Mouse (Mus musculus): Measurements from ENCODE around the gene Top3a. TPM values are rescaled to one million over a fixed set of nuclear protein-coding genes. Genes with fewer than 3 reads are reported as not detected.
"Not testable (repeated sequence)": the region's sequence is repeated elsewhere in the genome, so short reads cannot be mapped to it uniquely, and the experiment has no call there.

Top3a gene
- polyA plus RNA-seq (2015; fragmentation: Nextera tagmentation; extraction: Ambion mirVana), result 2.5 and 3.2 TPM in 2 replicates

DNA sequence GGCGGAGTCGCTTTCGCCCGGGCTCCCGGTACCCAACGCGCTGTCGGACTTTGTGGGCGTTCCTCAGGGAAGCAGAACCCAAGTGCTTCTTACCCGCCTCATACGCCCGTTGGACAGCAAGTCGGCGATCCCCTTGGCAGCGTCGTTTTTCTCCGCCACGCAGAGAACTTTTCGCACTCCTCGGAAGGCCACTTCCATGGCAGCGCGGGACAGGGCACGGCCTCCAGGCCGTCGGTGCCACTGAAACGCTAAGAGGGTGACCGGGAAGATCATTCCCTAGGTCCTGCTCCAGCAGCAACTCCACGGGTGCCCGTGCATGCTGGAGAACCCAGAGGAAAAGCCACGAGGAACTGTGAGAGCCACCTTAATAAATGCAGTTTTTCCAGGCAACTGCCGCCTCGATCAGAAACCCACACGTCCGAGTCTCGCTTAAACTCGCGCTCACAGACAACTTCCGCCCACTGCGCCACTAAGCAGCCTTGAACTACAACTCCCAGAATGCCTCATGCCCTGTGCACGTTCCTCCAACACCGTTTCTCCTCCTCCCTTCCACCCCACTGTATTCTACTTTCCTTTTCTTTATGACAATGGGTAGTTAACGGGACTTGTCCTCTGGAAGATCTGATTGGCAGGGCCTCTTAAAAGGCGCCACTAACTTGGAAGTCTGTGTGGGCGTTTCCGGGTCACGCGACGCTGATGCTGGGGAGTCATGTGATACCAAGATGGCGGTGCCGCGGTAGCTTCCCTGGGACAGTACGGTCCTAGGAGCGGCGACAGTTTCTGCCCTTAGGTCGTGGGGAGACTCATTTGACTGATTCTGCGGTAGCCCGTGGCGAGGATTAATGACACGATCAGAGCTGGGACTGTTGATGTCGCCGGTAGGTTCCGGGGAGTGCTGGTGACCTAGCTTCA lies at the start of gene Top3a, which contains the start of gene Smcr8:
Top3a (minus strand) TSS at position 537 of the 912 bp plus-strand sequence.
Smcr8 (plus strand) TSS at position 696 of the 912 bp plus-strand sequence.
- H3K4me1 ChIP-seq (ENCODE audit: insufficient read depth), result peaks cover 61% of the 10 kb centered on the region
- under 1% methylated on average over 62 of the region's 62 CpGs for WGBS (ENCODE audit: insufficient replicate concordance)
- H3K9me3 ChIP-seq (ENCODE audit: low read length), result no peaks in the 10 kb centered on the region
- DNase-seq (peak; percentile 88), ATAC-seq (peak; percentile 96)
- peak within 1 kb of the TSS; percentile 90 for H3K9ac ChIP-seq (replicated peaks)
- TF ChIP-seq EP300 (IDR thresholded peaks at IDR 0.05; ENCODE audit: low read depth), result peak; percentile 74
- TF ChIP-seq CTCF (IDR thresholded peaks at IDR 0.05; ENCODE audit: low read depth), result no peak
- H3K4me3 ChIP-seq (ENCODE audit: low read depth, low read length), result peak within 1 kb of the TSS; percentile 84
- H3K36me3 ChIP-seq (replicated peaks; ENCODE audit: insufficient read depth, low read length), result no peaks in the 10 kb centered on the region; the same call in 1 of the 2 replicates
- H3K27me3 ChIP-seq (ENCODE audit: insufficient read depth, low read length), result no peaks in the 10 kb centered on the region
- H3K4me2 ChIP-seq (ENCODE audit: low read depth, low read length), result peak within 1 kb of the TSS; percentile 82
- peak within 1 kb of the TSS; percentile 89 for H3K27ac ChIP-seq (ENCODE audit: low read depth)

DNA sequence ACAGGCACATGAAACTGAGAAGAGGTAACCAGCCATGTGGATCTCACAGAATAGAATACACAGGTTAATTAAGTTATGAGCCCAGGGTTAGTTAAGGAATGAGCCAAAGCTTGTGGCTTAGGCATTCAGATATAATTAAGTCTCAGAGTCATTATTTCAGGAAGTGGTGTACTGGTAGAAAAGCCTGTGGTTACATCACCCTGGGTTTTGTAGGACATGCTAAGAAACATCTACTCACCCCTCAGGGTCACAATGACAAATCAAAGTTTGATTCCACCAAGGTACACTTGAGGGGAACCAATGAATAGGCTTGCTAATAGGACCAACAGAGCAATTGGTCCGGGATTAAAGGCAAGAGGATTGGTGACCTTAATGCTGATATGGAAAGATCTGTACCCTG lies 49.5 kb upstream of the Top3a start:
- Histone ChIP-seq H3K27ac (ENCODE audit: low read depth) (no peak overlapping the region), H3K4me3 (ENCODE audit: low read depth, low read length) (no peak overlapping the region), H3K9me3 (ENCODE audit: low read length) (no peaks in the 10 kb centered on the region), H3K9ac (replicated peaks) (no peak overlapping the region), H3K36me3 (replicated peaks; ENCODE audit: insufficient read depth, low read length) (no peaks in the 10 kb centered on the region), H3K27me3 (ENCODE audit: insufficient read depth, low read length) (no peaks in the 10 kb centered on the region), H3K4me2 (ENCODE audit: low read depth, low read length) (no peak overlapping the region), H3K4me1 (ENCODE audit: insufficient read depth) (peaks cover 11% of the 10 kb centered on the region)
- 65% methylated on average over 1 of the region's 1 CpGs for WGBS (ENCODE audit: insufficient replicate concordance)
- ATAC-seq, result no peak
- DNase-seq, result no peak
- TF ChIP-seq CTCF (IDR thresholded peaks at IDR 0.05; ENCODE audit: low read depth), result no peak
- TF ChIP-seq EP300 (IDR thresholded peaks at IDR 0.05; ENCODE audit: low read depth), result no peak

DNA sequence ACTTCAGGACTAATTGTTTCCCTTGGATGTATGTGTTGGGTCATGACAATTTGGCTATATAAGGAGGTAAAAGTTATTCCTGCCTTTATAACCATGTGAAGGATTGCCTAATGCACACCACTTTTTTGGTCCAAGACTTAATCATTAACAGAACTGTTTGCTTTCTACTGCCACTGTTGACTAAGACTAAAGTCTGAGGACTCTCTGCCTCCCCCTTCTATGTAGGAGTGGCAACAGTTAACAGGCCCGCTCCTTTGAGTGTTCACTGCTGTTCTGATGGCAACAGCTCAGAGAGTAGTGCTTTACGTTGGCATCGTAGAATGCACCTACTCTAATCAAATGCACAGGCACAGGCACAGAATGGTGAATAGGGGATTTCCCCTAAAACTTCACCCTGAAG lies 48.0 kb upstream of the Top3a start:
- peak; percentile 52; the same call in 1 of the 2 replicates for TF ChIP-seq EP300 (IDR thresholded peaks at IDR 0.05; ENCODE audit: low read depth)
- no peak for TF ChIP-seq CTCF (IDR thresholded peaks at IDR 0.05; ENCODE audit: low read depth)

DNA sequence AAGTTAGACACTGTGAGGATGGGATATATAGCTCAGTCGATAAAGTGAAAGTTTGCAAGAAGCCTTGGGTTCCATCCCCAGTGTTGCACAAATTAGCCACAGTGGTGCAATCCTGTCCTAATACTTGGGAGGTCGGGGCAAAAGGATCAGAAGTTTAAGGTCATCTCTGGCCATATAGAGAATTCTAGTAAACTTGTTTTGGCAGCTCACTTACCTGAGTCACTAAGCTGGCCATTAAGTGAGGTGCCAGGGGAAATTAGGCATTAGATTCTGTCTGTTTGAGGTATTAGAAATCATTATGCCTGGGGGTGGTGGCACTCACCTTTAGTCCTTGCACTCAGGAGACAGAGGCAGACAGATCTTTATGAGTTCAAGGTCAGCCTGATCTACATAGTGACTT lies 46.6 kb upstream of the Top3a start:
- Histone ChIP-seq H3K27ac (ENCODE audit: low read depth) (peak overlapping the region; percentile 36), H3K4me2 (ENCODE audit: low read depth, low read length) (no peak overlapping the region)
- 35% methylated on average over 2 of the region's 2 CpGs for WGBS (ENCODE audit: insufficient replicate concordance)

More for the DNA sequence above, 48.0 kb upstream of the Top3a start:
- Histone ChIP-seq H3K27ac (ENCODE audit: low read depth) (peak overlapping the region; percentile 41), H3K36me3 (replicated peaks; ENCODE audit: insufficient read depth, low read length) (no peaks in the 10 kb centered on the region), H3K4me2 (ENCODE audit: low read depth, low read length) (peak overlapping the region; percentile 40), H3K27me3 (ENCODE audit: insufficient read depth, low read length) (no peaks in the 10 kb centered on the region), H3K9me3 (ENCODE audit: low read length) (no peaks in the 10 kb centered on the region), H3K4me3 (ENCODE audit: low read depth, low read length) (no peak overlapping the region), H3K4me1 (ENCODE audit: insufficient read depth) (peaks cover 4% of the 10 kb centered on the region), H3K9ac (replicated peaks) (no peak overlapping the region)
- no peak for DNase-seq
- ATAC-seq, result peak; percentile 89
- 55% methylated on average over 3 of the region's 3 CpGs for WGBS (ENCODE audit: insufficient replicate concordance)

DNA sequence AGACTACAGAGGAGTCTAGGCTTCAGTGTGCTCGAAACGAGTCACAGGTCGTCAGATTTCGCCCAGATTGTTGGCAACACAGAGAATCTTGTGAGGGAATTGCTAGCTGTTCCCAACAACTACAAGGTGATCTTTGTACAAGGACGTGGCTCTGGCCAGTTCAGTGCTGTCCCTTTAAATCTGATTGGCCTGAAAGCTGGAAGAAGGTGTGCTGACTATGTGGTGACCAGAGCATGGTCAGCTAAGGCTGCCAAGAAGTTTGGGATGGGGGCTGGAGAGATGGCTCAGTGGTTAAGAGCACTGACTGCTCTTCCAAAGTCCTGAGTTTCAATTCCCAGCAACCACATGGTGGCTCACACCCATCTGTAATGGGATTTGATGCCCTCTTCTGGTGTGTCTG lies 39.2 kb upstream of the Top3a start:
- H3K4me1 ChIP-seq (ENCODE audit: insufficient read depth), result peaks cover 3% of the 10 kb centered on the region; the same call in 1 of the 2 replicates
- H3K4me2 ChIP-seq (ENCODE audit: low read depth, low read length), result no peak overlapping the region
- H3K4me3 ChIP-seq (ENCODE audit: low read depth, low read length), result no peak overlapping the region
- no peak overlapping the region for H3K9ac ChIP-seq (replicated peaks)
- DNase-seq (no peak), ATAC-seq (no peak)
- H3K27me3 ChIP-seq (ENCODE audit: insufficient read depth, low read length), result no peaks in the 10 kb centered on the region
- no peaks in the 10 kb centered on the region for H3K9me3 ChIP-seq (ENCODE audit: low read length)
- WGBS (ENCODE audit: insufficient replicate concordance), result 63% methylated on average over 5 of the region's 5 CpGs
- TF ChIP-seq CTCF (IDR thresholded peaks at IDR 0.05; ENCODE audit: low read depth) (no peak), EP300 (IDR thresholded peaks at IDR 0.05; ENCODE audit: low read depth) (no peak)
- no peaks in the 10 kb centered on the region for H3K36me3 ChIP-seq (replicated peaks; ENCODE audit: insufficient read depth, low read length)
- no peak overlapping the region for H3K27ac ChIP-seq (ENCODE audit: low read depth)

More for the DNA sequence above, 46.6 kb upstream of the Top3a start:
- no peak for DNase-seq
- H3K4me3 ChIP-seq (ENCODE audit: low read depth, low read length), result no peak overlapping the region
- peak; percentile 31 for ATAC-seq
- TF ChIP-seq EP300 (IDR thresholded peaks at IDR 0.05; ENCODE audit: low read depth), result no peak
- TF ChIP-seq CTCF (IDR thresholded peaks at IDR 0.05; ENCODE audit: low read depth), result no peak
- no peaks in the 10 kb centered on the region for H3K9me3 ChIP-seq (ENCODE audit: low read length)
- H3K4me1 ChIP-seq (ENCODE audit: insufficient read depth), result peaks cover 3% of the 10 kb centered on the region; the same call in 1 of the 2 replicates
- no peaks in the 10 kb centered on the region for H3K36me3 ChIP-seq (replicated peaks; ENCODE audit: insufficient read depth, low read length)
- no peaks in the 10 kb centered on the region for H3K27me3 ChIP-seq (ENCODE audit: insufficient read depth, low read length)
- H3K9ac ChIP-seq (replicated peaks), result no peak overlapping the region

DNA sequence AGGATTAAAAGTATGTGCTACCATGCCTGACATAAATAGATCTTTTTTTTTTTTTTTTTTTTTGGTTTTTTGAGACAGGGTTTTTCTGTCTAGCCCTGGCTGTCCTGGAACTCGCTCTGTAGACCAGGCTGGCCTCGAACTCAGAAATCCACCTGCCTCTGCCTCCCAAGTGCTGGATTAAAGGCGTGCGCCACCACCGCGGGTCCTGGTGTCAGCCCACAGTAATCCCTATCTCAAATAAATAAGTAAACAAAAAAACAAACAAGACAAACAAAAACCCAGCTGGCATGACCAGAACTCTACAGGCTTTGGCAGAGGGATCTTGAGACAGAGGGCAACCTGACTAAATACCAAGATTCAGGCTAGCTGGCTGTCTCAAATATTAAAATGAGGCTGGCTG lies 34.5 kb upstream of the Top3a start, which contains the start of gene Shmt1:
Shmt1 (minus strand) TSS at position 101 of the 400 bp plus-strand sequence.
- DNase-seq; ATAC-seq; H3K36me3 ChIP-seq (replicated peaks; ENCODE audit: insufficient read depth, low read length); H3K27me3 ChIP-seq (ENCODE audit: insufficient read depth, low read length); H3K9me3 ChIP-seq (ENCODE audit: low read length): not testable (repeated sequence)
- Histone ChIP-seq H3K9ac (replicated peaks) (peak within 1 kb of the TSS; percentile 44), H3K4me3 (ENCODE audit: low read depth, low read length) (peak within 1 kb of the TSS; percentile 47), H3K27ac (ENCODE audit: low read depth) (peak within 1 kb of the TSS; percentile 79), H3K4me2 (ENCODE audit: low read depth, low read length) (peak within 1 kb of the TSS; percentile 77), H3K4me1 (ENCODE audit: insufficient read depth) (peaks cover 15% of the 10 kb centered on the region)
- WGBS (ENCODE audit: insufficient replicate concordance), result 31% methylated on average over 6 of the region's 6 CpGs
